Mouse (Mus musculus) stomach, adult 2 months (tissue): ENCODE measurements around the gene Fpr-rs6. TPM values are rescaled to one million over a fixed set of nuclear protein-coding genes. Genes with fewer than 3 reads are reported as not detected.

Experiments
- polyA plus RNA-seq: library from polyadenylated mRNA; depleted of rRNA; stranded (reverse); fragments of >200 nt; gene quantifications from 2 replicates; pipeline ENCODE4 v1.2.3, GENCODE M21; 2012; rRNA removed

The Fpr-rs6 gene
- not detected in 2 replicates for polyA plus RNA-seq

DNA sequence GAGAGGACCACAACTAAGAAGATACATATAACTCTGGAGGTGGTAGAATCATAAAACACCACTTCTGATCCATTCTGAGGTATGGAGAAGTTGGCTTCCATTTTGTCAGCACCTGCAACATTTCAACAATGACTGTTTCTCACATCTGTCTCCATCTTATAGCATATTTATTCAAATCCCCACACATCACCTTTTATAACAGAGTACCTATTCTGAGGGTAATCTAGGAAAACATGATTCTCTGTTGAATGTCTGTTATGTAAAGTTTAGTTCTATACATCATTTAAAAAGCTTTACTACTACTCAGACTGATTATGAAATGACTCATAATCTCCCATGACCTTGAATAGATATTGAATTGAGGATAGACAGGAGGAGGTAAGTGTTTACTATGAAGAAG, at the start of gene Fpr-rs6:
Gene Fpr-rs6 (minus strand): TSS at position 101 of the 400 bp plus-strand sequence.

Other genes with a start within 250 kb of the Fpr-rs6 start
- gene Vmn2r104, start 134.8 kb downstream of the Fpr-rs6 start, polyA plus RNA-seq, result not detected in 2 replicates
- gene Fpr-rs7, start 68.9 kb downstream of the Fpr-rs6 start, polyA plus RNA-seq, result not detected in 2 replicates
- gene Vmn2r105, start 52.0 kb upstream of the Fpr-rs6 start, polyA plus RNA-seq, result not detected in 2 replicates
- not detected in 2 replicates for gene Vmn2r106, start 102.5 kb upstream of the Fpr-rs6 start, polyA plus RNA-seq
- gene Vmn2r107, start 162.1 kb upstream of the Fpr-rs6 start, polyA plus RNA-seq, result not detected in 2 replicates
- not detected in 2 replicates for gene Vmn1r224, start 231.0 kb upstream of the Fpr-rs6 start, polyA plus RNA-seq